Mouse (Mus musculus): ENCODE measurements around the gene Mis12. TPM values are rescaled to one million over a fixed set of nuclear protein-coding genes. Genes with fewer than 3 reads are reported as not detected.

Mis12 gene
- polyA plus RNA-seq, 1 experiment from 2014 or later = 67.8 TPM

- no peaks in the 10 kb centered on the region for H3K9me3 ChIP-seq
- peak overlapping the region; percentile 62 for H3K4me3 ChIP-seq
- peaks cover 39% of the 10 kb centered on the region for H3K4me1 ChIP-seq
- H3K36me3 ChIP-seq (replicated peaks) = peaks cover 31% of the 10 kb centered on the region
- 75% methylated on average over 7 of the region's 7 CpGs for WGBS
- H3K27me3 ChIP-seq (ENCODE audit: poor library complexity, severe bottlenecking) = no peaks in the 10 kb centered on the region
- peak overlapping the region; percentile 91 for H3K27ac ChIP-seq
- DNase-seq (ENCODE audit: extremely low spot score, low spot score) = no peak
These were observed 12.7 kb downstream of the Mis12 start for GRCm38 (mm10) chr11:71032070-71032469.

GRCm38 (mm10) chr11:71032491-71033162 is 13.2 kb downstream of the Mis12 start:
- 4% methylated on average over 26 of the region's 26 CpGs for WGBS
- H3K4me1 ChIP-seq = peaks cover 39% of the 10 kb centered on the region
- H3K27ac ChIP-seq = peak overlapping the region; percentile 91

GRCm38 (mm10) chr11:71033163-71033761 is 13.9 kb downstream of the Mis12 start, which contains the start of gene 6330403K07Rik:
Gene 6330403K07Rik (minus strand): TSS chr11:71033513.
- Histone ChIP-seq H3K4me3 (peak within 1 kb of the TSS; percentile 62), H3K4me1 (peaks cover 39% of the 10 kb centered on the region), H3K36me3 (replicated peaks) (peaks cover 19% of the 10 kb centered on the region), H3K27ac (peak within 1 kb of the TSS; percentile 91), H3K9me3 (no peaks in the 10 kb centered on the region), H3K27me3 (ENCODE audit: poor library complexity, severe bottlenecking) (no peaks in the 10 kb centered on the region)
- DNase-seq (ENCODE audit: extremely low spot score, low spot score) = peak; percentile 86
- under 1% methylated on average over 29 of the region's 31 CpGs for WGBS

More at GRCm38 (mm10) chr11:71032491-71033162, 13.2 kb downstream of the Mis12 start:
- H3K9me3 ChIP-seq = no peaks in the 10 kb centered on the region
- H3K36me3 ChIP-seq (replicated peaks) = peaks cover 25% of the 10 kb centered on the region
- DNase-seq (ENCODE audit: extremely low spot score, low spot score) = peak; percentile 37
- H3K27me3 ChIP-seq (ENCODE audit: poor library complexity, severe bottlenecking) = no peaks in the 10 kb centered on the region
- peak overlapping the region; percentile 62 for H3K4me3 ChIP-seq

GRCm38 (mm10) chr11:71039526-71040298 is 20.3 kb downstream of the Mis12 start:
- H3K4me3 ChIP-seq = no peak overlapping the region
- no peaks in the 10 kb centered on the region for H3K36me3 ChIP-seq (replicated peaks)
- H3K27me3 ChIP-seq (ENCODE audit: poor library complexity, severe bottlenecking) = no peaks in the 10 kb centered on the region
- 97% methylated on average over 5 of the region's 5 CpGs for WGBS
- no peak overlapping the region for H3K27ac ChIP-seq
- no peaks in the 10 kb centered on the region for H3K4me1 ChIP-seq
- peaks cover 2% of the 10 kb centered on the region; the same call in 1 of the 2 replicates for H3K9me3 ChIP-seq
- DNase-seq (ENCODE audit: extremely low spot score, low spot score) = no peak

- Histone ChIP-seq H3K4me1 (no peaks in the 10 kb centered on the region), H3K36me3 (replicated peaks) (no peaks in the 10 kb centered on the region), H3K4me3 (no peak overlapping the region), H3K9me3 (no peaks in the 10 kb centered on the region), H3K27me3 (ENCODE audit: poor library complexity, severe bottlenecking) (no peaks in the 10 kb centered on the region), H3K27ac (no peak overlapping the region)
- 7% methylated on average over 1 of the region's 1 CpGs for WGBS
- DNase-seq (ENCODE audit: extremely low spot score, low spot score) = no peak
These were observed 33.1 kb downstream of the Mis12 start for GRCm38 (mm10) chr11:71052554-71052953.

GRCm38 (mm10) chr11:71076342-71076741 is 56.9 kb downstream of the Mis12 start:
- no peak for DNase-seq (ENCODE audit: extremely low spot score, low spot score)
- Histone ChIP-seq H3K9me3 (peaks cover 18% of the 10 kb centered on the region), H3K27ac (no peak overlapping the region), H3K36me3 (replicated peaks) (no peaks in the 10 kb centered on the region), H3K4me1 (no peaks in the 10 kb centered on the region), H3K27me3 (ENCODE audit: poor library complexity, severe bottlenecking) (no peaks in the 10 kb centered on the region), H3K4me3 (no peak overlapping the region)
- WGBS = 87% methylated on average over 1 of the region's 1 CpGs

Other genes starting within 250 kb of the Mis12 start
- not detected in 2 replicates for gene Scimp, start 207.0 kb upstream of the Mis12 start, polyA plus RNA-seq (2016; fragmentation: Nextera tagmentation; extraction: Ambion mirVana)
- 33.2 and 37.9 TPM in 2 replicates for gene Rabep1, start 174.8 kb upstream of the Mis12 start, polyA plus RNA-seq (2016; fragmentation: Nextera tagmentation; extraction: Ambion mirVana)
- 150 and 155 TPM in 2 replicates for gene Nup88, start 49.6 kb upstream of the Mis12 start, polyA plus RNA-seq (2016; fragmentation: Nextera tagmentation; extraction: Ambion mirVana)
- 83.8 and 93.9 TPM in 2 replicates for gene Rpain, start 49.4 kb upstream of the Mis12 start, polyA plus RNA-seq (2016; fragmentation: Nextera tagmentation; extraction: Ambion mirVana)
- gene C1qbp, start 36.6 kb upstream of the Mis12 start, polyA plus RNA-seq (2016; fragmentation: Nextera tagmentation; extraction: Ambion mirVana) = 366 and 369 TPM in 2 replicates
- gene Dhx33, start 15.2 kb upstream of the Mis12 start, polyA plus RNA-seq (2016; fragmentation: Nextera tagmentation; extraction: Ambion mirVana) = 27.5 and 28.6 TPM in 2 replicates
- gene Derl2, start 230 bp downstream of the Mis12 start, polyA plus RNA-seq (2016; fragmentation: Nextera tagmentation; extraction: Ambion mirVana) = 32.4 and 42.5 TPM in 2 replicates
- gene 6330403K07Rik, start 13.9 kb downstream of the Mis12 start, polyA plus RNA-seq (2016; fragmentation: Nextera tagmentation; extraction: Ambion mirVana) = 105 and 112 TPM in 2 replicates
- not detected in 2 replicates for gene Nlrp1a, start 125.1 kb downstream of the Mis12 start, polyA plus RNA-seq (2016; fragmentation: Nextera tagmentation; extraction: Ambion mirVana)
- gene Nlrp1b, start 211.1 kb downstream of the Mis12 start, polyA plus RNA-seq (2016; fragmentation: Nextera tagmentation; extraction: Ambion mirVana) = not detected in 2 replicates

All from forebrain, embryonic 10.5 days (tissue).